Mouse (Mus musculus): Measurements from ENCODE around the gene H2-Aa.

GRCm38 (mm10) chr17:34292570-34292969 lies 4.9 kb upstream of the H2-Aa start:
- TF ChIP-seq POLR2A (IDR thresholded peaks at IDR 0.05; ENCODE audit: borderline replicate concordance, insufficient read depth, low read length) (no peak), CTCF (IDR thresholded peaks at IDR 0.05; ENCODE audit: borderline replicate concordance, insufficient read depth, low read depth, low read length) (no peak)

All from cerebellum, adult 2 months (tissue).